Mouse (Mus musculus) myocyte (in vitro differentiated cells): ENCODE data around the gene Large1. TPM values are rescaled to one million over a fixed set of nuclear protein-coding genes. Genes with fewer than 3 reads are reported as not detected.
A peak's percentile ranks its signal among the peaks of the same experiment; 100 is the strongest.

ENCODE experiments used
- H3K27me3 ChIP-seq: one replicate; pipeline ENCODE4 v1.6.1; 2011; ENCODE audit not compliant: control insufficient read depth, insufficient read depth, insufficient read length
- H3K36me3 ChIP-seq: one replicate; pipeline ENCODE4 v1.6.1; 2011; ENCODE audit not compliant: control insufficient read depth, insufficient read depth
- H3K4me2 ChIP-seq: one replicate; pipeline ENCODE4 v1.6.1; 2011; ENCODE audit warnings: low read depth, control low read depth
- H3K4me3 ChIP-seq: one replicate; pipeline ENCODE4 v1.5.1; 2011; ENCODE audit warnings: mild to moderate bottlenecking, control low read depth, moderate library complexity
- H3K79me2 ChIP-seq: one replicate; pipeline ENCODE4 v1.6.1; 2011; ENCODE audit not compliant: control insufficient read depth, insufficient read depth
- H3ac ChIP-seq: one replicate; pipeline ENCODE4 v1.6.1; 2011; ENCODE audit not compliant: control insufficient read depth, insufficient read length
- CEBPB ChIP-seq: IDR thresholded peaks from 2 replicates; pipeline ENCODE4 v1.6.1; 2011; ENCODE audit warnings: mild to moderate bottlenecking, moderate library complexity; ENCODE audit not compliant: poor library complexity, insufficient read depth, severe bottlenecking
- E2F4 ChIP-seq: IDR thresholded peaks from one replicate; pipeline ENCODE4 v1.6.1; 2011; ENCODE audit warnings: mild to moderate bottlenecking, control low read depth, moderate library complexity; ENCODE audit not compliant: insufficient read depth
- MAX ChIP-seq: IDR thresholded peaks from one replicate; pipeline ENCODE4 v1.6.1; 2011; ENCODE audit warnings: low read depth, mild to moderate bottlenecking, control low read depth
- MYOD1 ChIP-seq, 3 experiments: IDR thresholded peaks; one replicate each; pipeline ENCODE4 v1.6.1; 2011; ENCODE audit warnings: control low read depth in 2 of 3, low read depth in 2 of 3, mild to moderate bottlenecking in 2 of 3, moderate library complexity in 1 of 3; ENCODE audit not compliant: insufficient read length in 2 of 3, control insufficient read depth in 1 of 3
- MYOG ChIP-seq, 3 experiments: IDR thresholded peaks; one replicate each; pipeline ENCODE4 v1.6.1; 2011; ENCODE audit warnings: control low read depth in 2 of 3, low read depth in 2 of 3, mild to moderate bottlenecking in 2 of 3; ENCODE audit not compliant: insufficient read length in 2 of 3, control insufficient read depth in 1 of 3, insufficient read depth in 1 of 3
- POLR2A ChIP-seq: IDR thresholded peaks from one replicate; pipeline ENCODE4 v1.6.1; 2011; ENCODE audit warnings: low read depth, mild to moderate bottlenecking, control low read depth, moderate library complexity; ENCODE audit not compliant: insufficient read length
- POLR2AphosphoS2 ChIP-seq: IDR thresholded peaks from one replicate; pipeline ENCODE4 v1.6.1; 2011; ENCODE audit warnings: low read depth, control low read depth; ENCODE audit not compliant: insufficient read length
- REST ChIP-seq: IDR thresholded peaks from one replicate; pipeline ENCODE4 v1.6.1; 2011; ENCODE audit warnings: mild to moderate bottlenecking, control low read depth, moderate library complexity; ENCODE audit not compliant: insufficient read depth, insufficient read length
- SRF ChIP-seq: IDR thresholded peaks from one replicate; pipeline ENCODE4 v1.6.1; 2011; ENCODE audit warnings: low read depth; ENCODE audit not compliant: control insufficient read depth, insufficient read length
- TCF12 ChIP-seq: IDR thresholded peaks from one replicate; pipeline ENCODE4 v1.6.1; 2011; ENCODE audit warnings: mild to moderate bottlenecking, control low read depth; ENCODE audit not compliant: poor library complexity, insufficient read depth, severe bottlenecking
- TCF3 ChIP-seq: IDR thresholded peaks from one replicate; pipeline ENCODE4 v1.6.1; 2011; ENCODE audit warnings: low read depth, control low read depth; ENCODE audit not compliant: insufficient read length
- USF1 ChIP-seq: IDR thresholded peaks from one replicate; pipeline ENCODE4 v1.6.1; 2011; ENCODE audit warnings: low read depth, mild to moderate bottlenecking, control low read depth, moderate library complexity
- polyA plus RNA-seq: library from polyadenylated mRNA; unstranded; fragments of >200 nt; fragmentation: generic; extraction: Trizol; gene quantifications from one replicate; pipeline ENCODE4 v1.2.1, GENCODE M21; 2012; ENCODE audit warnings: missing spikeins

Large1 gene
- polyA plus RNA-seq, 1 experiment: 23.2 TPM

- Histone ChIP-seq H3K4me2 (no peak overlapping the region), H3K27me3 (no peaks in the 10 kb centered on the region), H3ac (no peak overlapping the region), H3K36me3 (peaks cover 13% of the 10 kb centered on the region), H3K79me2 (no peaks in the 10 kb centered on the region), H3K4me3 (no peak overlapping the region)
- TF ChIP-seq USF1 (no peak), REST (no peak), MYOD1 (IDR thresholded peaks at IDR 0.05; ENCODE audit: control insufficient read depth in 1 of 3, insufficient read length in 2 of 3, low read depth in 2 of 3) (no peak), E2F4 (no peak), POLR2AphosphoS2 (no peak), MAX (no peak), MYOG (IDR thresholded peaks at IDR 0.05; ENCODE audit: control insufficient read depth in 1 of 3, insufficient read depth in 1 of 3, insufficient read length in 2 of 3, low read depth in 2 of 3) (no peak), CEBPB (no peak), TCF3 (no peak), POLR2A (no peak), TCF12 (no peak), SRF (no peak)
Observed at GRCm38 (mm10) chr8:73132080-73132479, 221.3 kb downstream of the Large1 start.

- H3ac ChIP-seq: no peak overlapping the region
- no peak overlapping the region for H3K4me3 ChIP-seq
- H3K36me3 ChIP-seq: peaks cover 4% of the 10 kb centered on the region
- H3K79me2 ChIP-seq: no peaks in the 10 kb centered on the region
- H3K27me3 ChIP-seq: no peaks in the 10 kb centered on the region
- H3K4me2 ChIP-seq: peak overlapping the region; percentile 13
- TF ChIP-seq USF1 (peak; percentile 7), CEBPB (no peak), MYOD1 (IDR thresholded peaks at IDR 0.05; ENCODE audit: control insufficient read depth in 1 of 3, insufficient read length in 2 of 3, low read depth in 2 of 3) (no peak), POLR2AphosphoS2 (no peak), E2F4 (no peak)
Observed at GRCm38 (mm10) chr8:73123864-73124499, 229.4 kb downstream of the Large1 start.

- no peaks in the 10 kb centered on the region for H3K36me3 ChIP-seq
- no peaks in the 10 kb centered on the region for H3K27me3 ChIP-seq
- no peak overlapping the region for H3K4me3 ChIP-seq
- TF ChIP-seq USF1 (no peak), SRF (no peak), MYOG (IDR thresholded peaks at IDR 0.05; ENCODE audit: control insufficient read depth in 1 of 3, insufficient read depth in 1 of 3, insufficient read length in 2 of 3, low read depth in 2 of 3) (no peak), TCF3 (no peak), POLR2A (no peak), REST (no peak), POLR2AphosphoS2 (no peak), MYOD1 (IDR thresholded peaks at IDR 0.05; ENCODE audit: control insufficient read depth in 1 of 3, insufficient read length in 2 of 3, low read depth in 2 of 3) (no peak), TCF12 (no peak), E2F4 (no peak), MAX (no peak), CEBPB (no peak)
- no peak overlapping the region for H3ac ChIP-seq
- no peak overlapping the region for H3K4me2 ChIP-seq
- no peaks in the 10 kb centered on the region for H3K79me2 ChIP-seq
Observed at GRCm38 (mm10) chr8:73112332-73112895, 240.9 kb downstream of the Large1 start.

- H3ac ChIP-seq: no peak overlapping the region
Observed at GRCm38 (mm10) chr8:73104089-73104488, 249.3 kb downstream of the Large1 start.

More at GRCm38 (mm10) chr8:73104089-73104488, 249.3 kb downstream of the Large1 start:
- no peaks in the 10 kb centered on the region for H3K27me3 ChIP-seq
- peaks cover 3% of the 10 kb centered on the region for H3K79me2 ChIP-seq
- no peak overlapping the region for H3K4me3 ChIP-seq
- H3K4me2 ChIP-seq: no peak overlapping the region
- H3K36me3 ChIP-seq: no peaks in the 10 kb centered on the region
- TF ChIP-seq POLR2AphosphoS2 (no peak), TCF12 (no peak), USF1 (no peak), POLR2A (no peak), E2F4 (no peak), REST (no peak), SRF (no peak), TCF3 (no peak), MAX (no peak), MYOD1 (IDR thresholded peaks at IDR 0.05; ENCODE audit: control insufficient read depth in 1 of 3, insufficient read length in 2 of 3, low read depth in 2 of 3) (no peak), CEBPB (no peak), MYOG (IDR thresholded peaks at IDR 0.05; ENCODE audit: control insufficient read depth in 1 of 3, insufficient read depth in 1 of 3, insufficient read length in 2 of 3, low read depth in 2 of 3) (no peak)
